Mouse (Mus musculus) bone marrow macrophage, adult 2 months (primary cell): Measurements from ENCODE around the gene Zfp408.

Experiments
- CTCF ChIP-seq: IDR thresholded peaks from 2 replicates; pipeline ENCODE4 v1.5.1; 2012; ENCODE audit warnings: low read depth, mild to moderate bottlenecking, low read length, moderate library complexity
- POLR2A ChIP-seq: IDR thresholded peaks from 2 replicates; pipeline ENCODE4 v1.6.1; 2012; ENCODE audit warnings: mild to moderate bottlenecking, low read depth, low read length, borderline replicate concordance

GRCm38 (mm10) chr2:91699225-91699624 lies 49.6 kb upstream of the Zfp408 start:
- TF ChIP-seq POLR2A (no peak), CTCF (no peak)
